9 mouse cellular contexts compared by ENCODE assay signal in genomic region chr1:152746426-152746825, GRCm38 (mm10). TPM values are rescaled to one million over a fixed set of nuclear protein-coding genes. Genes with fewer than 3 reads are reported as not detected.
DNase-seq lines count a peak whose midpoint lies in the region.
"Had no signal": no experiment of that assay in that cellular context is flagged by ENCODE, and none has a peak within 500 bp of the region (broad histone marks: within the 10 kb centered on the region; RNA-seq: fewer than 3 reads in every experiment).

No protein-coding gene starts in this region.

- no peaks in the 10 kb centered on the region for H3K9me3 ChIP-seq in midbrain, embryonic 10.5 days (replicated peaks)
- H3K9me3 ChIP-seq: lung, embryonic 15.5 days had no signal

- no peaks in the 10 kb centered on the region for H3K36me3 ChIP-seq in midbrain, embryonic 10.5 days
- H3K36me3 ChIP-seq: lung, embryonic 15.5 days had no signal

- peak; percentile 90 for DNase-seq in ZHBTc4 (ENCODE audit: low read depth, low spot score)
- DNase-seq in cerebellum, postnatal 4 days (ENCODE audit: low spot score in 2 of 2) = peak; percentile 82 to 87
- DNase-seq in gastrocnemius, adult 8-10 months (ENCODE audit: low spot score in 2 of 2) = peak; percentile 65 to 71
- DNase-seq in induced T-regulatory cell, adult 2 months (ENCODE audit: low read depth) = peak; percentile 73
- DNase-seq in left cerebral cortex, adult 18-20 months (ENCODE audit: low spot score in 2 of 2) = peak; percentile 80 to 91
- DNase-seq in midbrain, embryonic 10.5 days (ENCODE audit: low spot score) = peak; percentile 76
- peak; percentile 55 to 67 for DNase-seq in right cerebral cortex, postnatal 36 days (ENCODE audit: low spot score in 2 of 2)
- peak; percentile 61 to 80 for DNase-seq in urinary bladder, postnatal 4 days (ENCODE audit: low spot score in 2 of 2)

- no peaks in the 10 kb centered on the region for H3K27me3 ChIP-seq in midbrain, embryonic 10.5 days (ENCODE audit: low read depth, poor library complexity, severe bottlenecking)
- H3K27me3 ChIP-seq: lung, embryonic 15.5 days had no signal

- 6% methylated on average over 5 of the region's 5 CpGs for WGBS in midbrain, embryonic 10.5 days

- H3K27ac ChIP-seq in midbrain, embryonic 10.5 days (replicated peaks) = no peak overlapping the region
- H3K27ac ChIP-seq: lung, embryonic 15.5 days had no signal

- H3K4me1 ChIP-seq in midbrain, embryonic 10.5 days = peaks cover 11% of the 10 kb centered on the region; the same call in 1 of the 2 replicates

- no peak overlapping the region for H3K4me3 ChIP-seq in midbrain, embryonic 10.5 days
- H3K4me3 ChIP-seq: lung, embryonic 15.5 days had no signal

RNA-seq across cellular contexts. Expression of gene Apobec4, which starts 3.9 kb away (rescaled TPM):
- not detected for total RNA-seq in gastrocnemius, adult 8-10 months (2022)
- total RNA-seq in left cerebral cortex, adult 18-20 months (2021) = not detected
- polyA plus RNA-seq in midbrain, embryonic 10.5 days (2016; fragmentation: Nextera tagmentation; extraction: Ambion mirVana) = not detected in 2 replicates

RNA-seq across cellular contexts. Expression of gene Rgl1, which starts 19.7 kb away (rescaled TPM):
- total RNA-seq in gastrocnemius, adult 8-10 months (2022) = 1 to 10 TPM; 2.9 to 9.4 (median 5.3) TPM
- 100 to 1,000 TPM; 111 to 116 TPM for total RNA-seq in left cerebral cortex, adult 18-20 months (2021)
- polyA plus RNA-seq in midbrain, embryonic 10.5 days (2016; fragmentation: Nextera tagmentation; extraction: Ambion mirVana) = 23.2 and 24.4 TPM in 2 replicates

RNA-seq across cellular contexts. Expression of gene Arpc5, which starts 19.9 kb away (rescaled TPM):
- 1 to 10 TPM; 7.3 to 9.8 (median 8.7) TPM for total RNA-seq in gastrocnemius, adult 8-10 months (2022)
- 10 to 100 TPM; 81.0 to 95.0 TPM for total RNA-seq in left cerebral cortex, adult 18-20 months (2021)
- 207 and 235 TPM in 2 replicates for polyA plus RNA-seq in midbrain, embryonic 10.5 days (2016; fragmentation: Nextera tagmentation; extraction: Ambion mirVana)

RNA-seq across cellular contexts. Expression of gene Ncf2, which starts 53.6 kb away (rescaled TPM):
- total RNA-seq in gastrocnemius, adult 8-10 months (2022) = 1 to 10 TPM in 1 of 4 experiments, under 1 TPM in 3; 0.34 to 1.1 (median 0.48) TPM
- 1 to 10 TPM; 2.4 to 5.0 TPM for total RNA-seq in left cerebral cortex, adult 18-20 months (2021)
- polyA plus RNA-seq in midbrain, embryonic 10.5 days (2016; fragmentation: Nextera tagmentation; extraction: Ambion mirVana) = 2.9 and 3.0 TPM in 2 replicates

Comparison
In these comparisons a context has a peak if more than half of its experiments do, and no peak if none do; other contexts are left out.
1. RNA of gene Rgl1, which starts 19.7 kb away (total RNA-seq): 111 to 116 TPM in left cerebral cortex, adult 18-20 months; 2.9 to 9.4 TPM in gastrocnemius, adult 8-10 months; every median in the first group is over 10 times any median in the second.
2. RNA of gene Arpc5, which starts 19.9 kb away (total RNA-seq): 81.0 to 95.0 TPM in left cerebral cortex, adult 18-20 months; 7.3 to 9.8 TPM in gastrocnemius, adult 8-10 months; every median in the first group is over 4 times any median in the second.
3. Peak in every context shown above with its lines, with median percentiles within 50 percentile points of each other: DNase-seq.